Mouse (Mus musculus) forebrain, embryonic 10.5 days (tissue): ENCODE data around the gene Cerk. TPM values are rescaled to one million over a fixed set of nuclear protein-coding genes. Genes with fewer than 3 reads are reported as not detected.
"Not testable (repeated sequence)": the region's sequence is repeated elsewhere in the genome, so short reads cannot be mapped to it uniquely, and the experiment has no call there.

Source experiments
- DNase-seq: peaks from one replicate; pipeline ENCODE4 v3.0.0-alpha.2; 2017; ENCODE audit warnings: low spot score; ENCODE audit errors: extremely low spot score
- H3K27ac ChIP-seq: fragments of 300-500 bp; sonication (generic); 2 replicates; pipeline ENCODE4 v1.5.1; 2016; ENCODE audit warnings: mild to moderate bottlenecking
- H3K27me3 ChIP-seq: fragments of 300-500 bp; sonication (generic); 2 replicates; pipeline ENCODE4 v1.6.1; 2016; ENCODE audit warnings: mild to moderate bottlenecking; ENCODE audit not compliant: poor library complexity, severe bottlenecking
- H3K36me3 ChIP-seq: fragments of 300-500 bp; sonication (generic); replicated peaks from 2 replicates; pipeline ENCODE4 v1.6.1; 2016; ENCODE audit warnings: mild to moderate bottlenecking, moderate library complexity
- H3K4me1 ChIP-seq: fragments of 300-500 bp; sonication (generic); 2 replicates; pipeline ENCODE4 v1.6.1; 2016
- H3K4me3 ChIP-seq: fragments of 300-500 bp; sonication (generic); 2 replicates; pipeline ENCODE4 v1.5.1; 2016; ENCODE audit warnings: mild to moderate bottlenecking, moderate library complexity
- H3K9me3 ChIP-seq: fragments of 300-500 bp; sonication (generic); 2 replicates; pipeline ENCODE4 v1.6.1; 2016; ENCODE audit warnings: mild to moderate bottlenecking, moderate library complexity
- WGBS: fragments of 180-500 bp; shearing (Covaris S2); methylation state at CpG from one replicate; pipeline ENCODE4 v1.1.7; 2016; 5-methylcytosine and 5-hydroxymethylcytosine counted together
- polyA plus RNA-seq: library from polyadenylated mRNA; unstranded; fragments of >200 nt; fragmentation: Nextera tagmentation; extraction: Ambion mirVana; gene quantifications from 2 replicates; pipeline ENCODE4 v1.2.1, GENCODE M21; 2016

Cerk gene
- polyA plus RNA-seq, result 10.7 and 10.9 TPM in 2 replicates

DNA sequence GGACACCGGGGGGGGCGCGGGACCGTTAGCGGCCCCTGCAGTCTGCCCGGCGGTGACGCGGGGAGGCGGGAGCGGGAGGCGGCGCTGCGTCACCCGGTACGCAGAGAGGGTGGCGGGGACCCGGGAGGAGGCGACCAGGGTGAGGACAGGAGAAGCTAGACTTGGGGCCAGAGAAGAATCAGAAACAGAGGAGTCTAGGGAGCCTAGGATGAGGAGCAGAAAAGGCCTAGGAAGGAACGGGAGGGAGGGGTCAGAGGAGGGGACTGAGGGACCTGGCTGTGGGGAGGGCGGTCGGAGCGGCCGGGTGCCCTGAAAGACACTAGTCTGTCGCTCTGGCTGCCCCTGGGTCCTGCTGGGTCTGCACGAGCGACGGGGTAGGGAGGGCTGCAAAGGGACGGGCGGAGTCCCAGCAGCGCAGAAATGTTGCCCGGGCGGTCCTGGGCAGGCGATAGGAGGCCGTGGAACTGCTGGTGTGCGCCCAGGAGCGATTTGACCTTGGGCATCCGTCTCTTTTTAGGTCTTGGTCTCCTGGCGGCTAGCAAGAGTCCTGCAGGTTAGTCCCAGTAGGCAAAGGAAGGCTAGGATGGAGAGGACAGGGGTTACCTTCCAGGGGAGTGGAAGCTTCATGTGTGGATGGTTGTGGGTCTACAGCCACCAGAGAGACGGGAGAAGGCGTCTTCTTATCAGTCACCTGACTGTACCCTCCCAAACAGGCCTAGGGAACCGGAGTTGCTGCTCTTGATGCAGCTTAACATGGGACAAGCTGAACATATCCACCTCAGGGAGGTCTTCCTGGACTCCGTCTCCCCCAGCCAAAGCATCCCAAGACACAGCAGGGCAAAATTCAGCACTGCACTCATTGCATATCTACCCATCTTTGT is at the start of gene Cerk:
Gene Cerk (minus strand): TSS at position 453 of the 881 bp plus-strand sequence.
- Histone ChIP-seq H3K4me1 (peaks cover 60% of the 10 kb centered on the region), H3K9me3 (no peaks in the 10 kb centered on the region), H3K4me3 (peak within 1 kb of the TSS; percentile 86), H3K27me3 (peaks cover 35% of the 10 kb centered on the region), H3K27ac (peak within 1 kb of the TSS; percentile 91), H3K36me3 (no peaks in the 10 kb centered on the region)
- 4% methylated on average over 43 of the region's 43 CpGs for WGBS
- DNase-seq, result peak; percentile 63

DNA sequence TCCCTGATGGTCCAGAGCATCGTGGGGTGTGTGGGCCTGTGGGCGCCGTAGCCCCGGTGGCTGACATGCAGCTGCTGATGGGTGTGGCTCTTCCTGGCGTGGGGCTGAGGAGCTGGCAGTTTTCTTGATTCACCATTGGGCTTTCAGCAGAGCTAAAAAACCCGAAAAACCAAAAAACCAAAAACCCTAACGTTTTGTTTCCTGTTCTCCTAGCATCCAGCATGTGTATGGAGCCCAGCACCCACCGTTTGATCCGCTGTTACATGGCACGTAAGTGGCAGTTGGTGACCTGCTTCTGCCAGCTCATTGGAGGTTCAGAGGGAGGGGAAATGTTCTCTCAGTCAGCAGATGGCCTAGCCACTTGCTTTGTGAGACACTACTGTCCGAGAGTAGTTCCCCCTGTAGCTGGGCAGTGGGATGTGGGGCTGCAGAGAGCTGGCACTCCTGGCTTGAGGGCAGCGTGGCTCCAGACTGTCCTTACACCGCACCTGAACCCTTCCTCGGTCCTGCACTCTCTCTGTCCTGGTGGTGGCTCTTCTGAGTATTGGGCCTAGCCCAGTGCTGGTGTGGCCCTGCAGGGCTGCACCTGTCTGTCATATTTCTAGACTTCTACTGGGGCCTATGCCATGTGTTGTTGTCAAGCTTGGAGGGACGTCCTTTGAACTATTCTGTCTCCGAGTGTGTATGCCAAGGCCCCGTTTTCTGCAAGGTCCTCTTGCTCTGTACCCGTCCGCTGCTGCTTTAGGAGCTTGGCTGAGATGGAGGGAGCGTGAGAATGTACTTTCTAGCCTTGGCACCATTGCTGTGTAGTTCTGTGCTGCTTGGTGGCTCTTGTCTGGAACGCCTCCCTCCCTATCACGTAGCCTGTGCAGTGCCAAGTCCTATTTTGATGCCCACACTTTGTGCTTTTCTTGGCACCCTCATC is 48.8 kb upstream of the Cerk start:
- Histone ChIP-seq H3K36me3 (peaks cover 3% of the 10 kb centered on the region; the same call in 1 of the 2 replicates), H3K4me3 (no peak overlapping the region), H3K4me1 (no peaks in the 10 kb centered on the region), H3K27ac (no peak overlapping the region), H3K9me3 (no peaks in the 10 kb centered on the region), H3K27me3 (no peaks in the 10 kb centered on the region)
- DNase-seq, result no peak
- WGBS, result 88% methylated on average over 22 of the region's 22 CpGs

DNA sequence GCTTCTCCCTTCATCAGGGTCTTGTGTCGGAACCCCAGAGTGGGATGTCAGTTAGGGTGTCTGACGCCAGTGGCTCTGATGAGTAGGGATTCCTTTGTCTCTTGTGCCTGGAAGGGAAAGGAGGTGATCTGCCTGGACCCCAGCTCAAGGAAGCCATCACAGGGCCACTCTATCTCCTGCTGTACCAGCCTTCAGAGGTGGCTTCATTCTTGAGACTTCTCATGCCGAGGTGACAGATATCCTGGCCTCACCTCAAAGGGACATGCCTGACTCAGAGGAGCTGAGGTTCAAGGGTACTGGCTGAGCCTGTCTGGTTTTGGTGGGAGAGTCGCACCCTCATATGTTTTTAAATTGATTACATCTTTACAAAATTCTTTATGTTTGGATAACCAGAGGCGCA is 48.1 kb upstream of the Cerk start:
- H3K36me3 ChIP-seq, result peaks cover 3% of the 10 kb centered on the region; the same call in 1 of the 2 replicates
- DNase-seq, result no peak
- H3K9me3 ChIP-seq, result no peaks in the 10 kb centered on the region
- H3K27me3 ChIP-seq, result no peaks in the 10 kb centered on the region
- H3K4me1 ChIP-seq, result no peaks in the 10 kb centered on the region
- H3K4me3 ChIP-seq, result no peak overlapping the region
- WGBS, result 90% methylated on average over 5 of the region's 5 CpGs
- no peak overlapping the region for H3K27ac ChIP-seq

DNA sequence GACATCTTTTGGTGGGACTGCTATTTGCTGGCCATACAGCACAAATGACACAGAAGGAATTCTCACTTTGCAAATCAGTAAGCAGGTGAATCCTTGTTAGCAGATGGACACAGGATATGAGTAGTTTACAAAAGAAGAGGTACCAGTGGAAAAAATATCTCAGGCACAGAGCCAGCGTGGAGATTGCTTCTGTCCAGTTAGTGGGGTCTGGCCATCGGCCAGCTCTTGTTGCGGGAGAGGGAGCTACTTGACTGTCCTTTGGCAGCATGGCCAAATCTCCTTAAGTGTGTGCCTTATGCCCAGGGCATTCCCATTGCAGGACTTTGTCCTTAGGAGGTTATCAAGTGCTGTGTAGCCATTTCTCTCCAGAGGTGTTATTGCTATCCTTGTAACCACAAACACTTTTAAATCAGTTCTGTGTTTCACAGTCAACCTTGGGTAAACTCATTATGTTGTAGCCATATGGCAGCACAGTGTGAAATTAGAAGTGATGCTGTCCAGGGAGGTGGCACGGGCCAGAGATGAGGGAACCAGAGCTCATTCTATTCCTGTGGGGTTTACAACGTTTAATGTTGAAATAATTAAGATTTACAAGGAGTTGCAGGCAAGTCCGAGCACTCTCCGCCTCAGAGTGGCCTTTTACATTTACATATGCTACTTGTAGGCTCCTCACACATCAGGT is 46.0 kb upstream of the Cerk start:
- DNase-seq, result no peak
- H3K36me3 ChIP-seq, result peaks cover 3% of the 10 kb centered on the region; the same call in 1 of the 2 replicates
- H3K27me3 ChIP-seq, result no peaks in the 10 kb centered on the region
- no peak overlapping the region for H3K4me3 ChIP-seq
- WGBS, result 88% methylated on average over 7 of the region's 7 CpGs
- no peaks in the 10 kb centered on the region for H3K4me1 ChIP-seq
- H3K9me3 ChIP-seq, result no peaks in the 10 kb centered on the region
- no peak overlapping the region for H3K27ac ChIP-seq

DNA sequence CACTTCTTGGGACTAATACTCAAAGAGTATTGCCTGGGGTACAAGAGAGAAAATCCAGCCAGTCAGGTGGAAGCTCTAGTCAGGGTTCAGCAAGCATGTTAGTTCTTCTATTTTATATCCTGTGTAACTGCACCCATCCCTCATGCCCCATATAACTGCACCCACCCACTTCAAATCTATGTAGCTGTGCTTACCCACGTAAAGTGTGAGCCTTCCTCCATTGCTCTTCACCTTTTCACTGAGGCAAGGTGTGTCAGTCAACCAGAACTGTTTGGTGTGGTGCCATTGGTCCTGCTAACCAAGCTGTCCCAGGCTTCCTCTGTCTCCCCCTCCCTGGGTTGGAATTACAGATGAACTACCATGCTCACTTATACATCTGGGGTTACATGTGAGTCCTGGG is 45.2 kb upstream of the Cerk start:
- Histone ChIP-seq H3K27me3 (no peaks in the 10 kb centered on the region), H3K4me1 (no peaks in the 10 kb centered on the region), H3K9me3 (no peaks in the 10 kb centered on the region), H3K4me3 (no peak overlapping the region), H3K27ac (no peak overlapping the region), H3K36me3 (peaks cover 3% of the 10 kb centered on the region; the same call in 1 of the 2 replicates)
- DNase-seq, result no peak
- 100% methylated on average over 1 of the region's 1 CpGs for WGBS

DNA sequence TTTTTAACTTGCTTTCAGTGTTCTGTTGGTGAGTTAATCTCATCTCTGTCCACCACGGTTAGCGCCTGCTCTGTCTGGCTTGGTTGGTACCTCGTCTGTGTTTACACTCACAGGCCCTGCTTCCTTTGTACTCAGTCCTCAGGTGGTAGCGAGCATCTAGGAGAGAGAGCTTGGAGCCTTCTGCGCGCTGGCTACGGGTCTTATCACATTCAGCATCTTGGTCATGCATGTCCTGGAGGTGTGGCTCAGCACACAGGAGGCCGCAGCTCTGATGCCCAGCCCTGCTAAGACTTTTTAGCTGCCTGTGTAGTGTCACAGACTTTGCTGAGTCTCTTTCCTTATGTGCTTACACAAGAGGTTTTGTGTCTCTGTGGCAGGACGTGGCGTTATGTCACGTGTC is 43.7 kb upstream of the Cerk start:
- no peaks in the 10 kb centered on the region for H3K36me3 ChIP-seq
- no peak for DNase-seq
- 85% methylated on average over 11 of the region's 11 CpGs for WGBS
- H3K4me3 ChIP-seq, result no peak overlapping the region
- H3K4me1 ChIP-seq, result no peaks in the 10 kb centered on the region
- H3K27ac ChIP-seq, result no peak overlapping the region
- H3K9me3 ChIP-seq, result no peaks in the 10 kb centered on the region
- no peaks in the 10 kb centered on the region for H3K27me3 ChIP-seq

DNA sequence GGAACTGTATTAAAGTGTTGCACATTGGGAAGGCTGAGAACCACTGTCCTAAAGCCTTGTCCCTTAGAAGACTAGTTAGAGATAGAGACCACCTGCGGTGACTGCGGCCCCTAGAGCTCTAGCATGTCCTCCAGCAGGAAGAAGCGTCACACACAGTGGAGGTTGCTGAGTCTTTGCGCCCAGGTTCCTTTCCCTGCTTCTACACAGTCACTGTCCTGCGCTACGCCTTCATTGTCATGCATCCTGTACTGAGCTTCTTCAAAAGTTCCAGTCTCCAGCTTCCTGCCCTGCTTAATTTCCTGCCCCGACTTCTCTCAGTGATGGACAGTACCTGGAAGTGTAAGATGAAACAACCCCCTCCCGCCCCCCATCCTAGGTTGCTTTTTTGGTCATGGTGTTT is 43.1 kb upstream of the Cerk start:
- H3K27me3 ChIP-seq, result no peaks in the 10 kb centered on the region
- H3K4me3 ChIP-seq, result no peak overlapping the region
- H3K4me1 ChIP-seq, result no peaks in the 10 kb centered on the region
- no peaks in the 10 kb centered on the region for H3K36me3 ChIP-seq
- H3K27ac ChIP-seq, result no peak overlapping the region
- DNase-seq, result no peak
- 91% methylated on average over 8 of the region's 8 CpGs for WGBS
- H3K9me3 ChIP-seq, result no peaks in the 10 kb centered on the region

DNA sequence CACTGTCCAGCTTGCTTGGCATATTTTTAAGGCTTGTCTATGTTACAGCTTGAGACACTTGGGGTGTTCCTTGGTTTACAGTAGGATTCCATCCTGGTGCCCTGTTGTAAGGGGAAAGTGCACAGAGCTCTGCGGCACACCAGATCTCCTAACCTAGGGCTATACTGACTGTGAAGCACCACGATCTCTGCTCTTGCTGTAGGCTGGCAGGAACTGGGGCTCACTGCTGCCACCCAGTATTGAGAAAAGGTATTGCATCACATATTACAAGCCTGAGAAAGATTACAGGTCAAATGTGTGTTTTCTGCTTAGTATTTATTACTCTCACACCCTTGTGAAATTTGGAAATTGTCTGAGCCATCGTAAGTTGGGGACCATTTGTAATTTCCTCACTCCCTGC is 42.2 kb upstream of the Cerk start:
- Histone ChIP-seq H3K4me3 (no peak overlapping the region), H3K36me3 (peaks cover 4% of the 10 kb centered on the region), H3K9me3 (peaks cover 3% of the 10 kb centered on the region; the same call in 1 of the 2 replicates), H3K27ac (no peak overlapping the region), H3K27me3 (no peaks in the 10 kb centered on the region), H3K4me1 (no peaks in the 10 kb centered on the region)
- WGBS, result 47% methylated on average over 3 of the region's 3 CpGs
- DNase-seq, result peak; percentile 35

DNA sequence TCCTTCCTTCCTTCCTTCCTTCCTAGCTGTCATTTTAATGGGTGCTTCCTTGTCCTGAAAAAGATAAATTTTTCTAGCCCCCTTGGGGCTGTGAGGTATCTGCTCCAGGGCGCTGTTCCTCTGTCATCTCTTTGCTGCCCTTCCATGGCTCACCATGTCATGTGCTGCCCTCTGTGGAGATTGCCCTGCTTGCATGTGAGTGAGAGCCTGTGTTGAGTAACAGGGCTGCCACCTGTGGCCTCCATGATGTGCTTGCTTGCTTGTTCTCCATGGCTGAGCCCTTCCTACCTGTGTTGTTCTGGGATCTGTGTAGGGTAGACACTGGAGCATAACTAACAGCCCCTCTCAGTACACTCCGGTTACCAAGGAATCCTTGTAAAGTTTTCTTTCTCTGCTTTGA is 41.0 kb upstream of the Cerk start:
- 93% methylated on average over 2 of the region's 2 CpGs for WGBS
- Histone ChIP-seq H3K9me3 (peaks cover 3% of the 10 kb centered on the region; the same call in 1 of the 2 replicates), H3K27ac (no peak overlapping the region), H3K4me1 (no peaks in the 10 kb centered on the region), H3K4me3 (no peak overlapping the region), H3K27me3 (no peaks in the 10 kb centered on the region), H3K36me3 (peaks cover 4% of the 10 kb centered on the region)
- DNase-seq, result no peak

DNA sequence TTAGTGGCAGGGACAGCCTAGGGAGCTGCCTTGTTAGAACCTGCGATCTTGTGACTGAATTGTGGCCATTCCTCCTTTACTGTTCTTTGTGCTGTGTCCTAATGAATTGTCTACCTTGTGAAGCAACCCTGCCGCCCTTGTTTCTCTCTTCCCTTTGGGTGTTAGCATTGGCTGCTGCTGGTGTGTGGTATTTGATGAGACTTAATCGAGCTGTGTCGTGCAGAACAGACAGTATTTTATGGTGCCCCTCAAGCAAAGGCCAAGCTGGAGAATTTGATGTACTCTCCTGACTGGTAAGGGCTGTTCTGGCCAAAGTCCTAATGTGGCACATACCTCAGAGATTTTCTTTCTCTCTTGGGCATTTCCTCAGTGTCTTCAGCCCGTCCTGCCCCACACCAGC is 40.3 kb upstream of the Cerk start:
- no peak for DNase-seq
- no peaks in the 10 kb centered on the region for H3K4me1 ChIP-seq
- no peak overlapping the region for H3K4me3 ChIP-seq
- 84% methylated on average over 5 of the region's 5 CpGs for WGBS
- H3K36me3 ChIP-seq, result peaks cover 4% of the 10 kb centered on the region
- H3K9me3 ChIP-seq, result peaks cover 3% of the 10 kb centered on the region; the same call in 1 of the 2 replicates
- H3K27me3 ChIP-seq, result no peaks in the 10 kb centered on the region
- no peak overlapping the region for H3K27ac ChIP-seq

DNA sequence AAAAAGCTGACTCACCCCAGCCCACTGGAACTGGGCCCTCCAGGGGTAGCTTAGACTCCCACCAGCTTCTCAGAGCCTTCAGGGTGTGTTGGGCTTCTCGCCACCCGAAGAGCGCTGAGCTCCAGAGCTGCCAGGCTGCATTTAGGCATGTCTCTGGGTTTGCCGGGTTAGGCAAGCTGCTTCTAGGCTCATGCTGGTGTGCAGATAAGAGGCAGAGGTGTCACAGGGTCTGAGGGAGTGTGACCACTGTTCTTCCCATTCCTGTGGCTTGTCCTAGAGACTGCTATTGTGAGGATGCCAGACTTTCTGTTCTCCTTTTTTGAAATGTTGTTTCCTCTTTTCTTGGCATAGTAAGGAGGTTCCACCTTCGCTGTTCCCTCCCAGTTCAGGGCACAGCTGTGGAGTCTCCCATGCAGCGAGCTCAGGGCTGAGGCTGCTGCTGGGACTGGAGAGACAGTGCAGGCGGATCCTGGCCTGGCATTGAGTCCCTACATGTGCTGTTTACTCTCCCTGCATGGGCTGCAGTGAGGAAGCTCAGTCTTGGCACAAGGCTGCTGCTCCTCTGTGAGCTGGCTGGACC is 39.1 kb upstream of the Cerk start:
- H3K9me3 ChIP-seq, result peaks cover 3% of the 10 kb centered on the region; the same call in 1 of the 2 replicates
- peaks cover 4% of the 10 kb centered on the region for H3K36me3 ChIP-seq
- no peak overlapping the region for H3K4me3 ChIP-seq
- H3K4me1 ChIP-seq, result peaks cover 3% of the 10 kb centered on the region; the same call in 1 of the 2 replicates
- no peak overlapping the region; the same call in 1 of the 2 replicates for H3K27ac ChIP-seq
- 87% methylated on average over 7 of the region's 7 CpGs for WGBS
- no peaks in the 10 kb centered on the region for H3K27me3 ChIP-seq
- no peak for DNase-seq

DNA sequence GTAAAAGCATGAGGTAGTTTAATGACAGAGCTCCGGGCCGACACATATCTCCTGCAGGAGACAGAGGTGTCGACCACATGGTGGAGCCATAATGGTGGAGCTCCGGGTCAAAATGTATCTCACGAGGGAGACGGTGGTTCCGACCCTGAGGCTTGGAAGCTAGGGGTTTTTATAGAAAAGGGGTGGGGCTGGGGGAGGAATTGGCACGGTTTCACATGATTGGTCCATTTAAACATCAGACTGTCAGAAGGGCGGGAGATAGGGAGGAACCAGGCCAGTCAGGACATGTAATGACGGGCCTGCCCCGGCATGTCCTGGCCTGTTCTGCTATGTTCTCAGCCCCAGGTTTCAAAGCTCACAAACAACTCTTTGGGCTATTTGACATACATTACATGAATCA is 36.0 kb upstream of the Cerk start:
- WGBS, result 89% methylated on average over 11 of the region's 11 CpGs
- H3K36me3 ChIP-seq, H3K4me3 ChIP-seq, H3K27me3 ChIP-seq, H3K27ac ChIP-seq, DNase-seq, H3K4me1 ChIP-seq, H3K9me3 ChIP-seq: not testable (repeated sequence)
